Mouse (Mus musculus) liver, adult 2 months (tissue): ENCODE measurements around the gene Olfr49. TPM values are rescaled to one million over a fixed set of nuclear protein-coding genes. Genes with fewer than 3 reads are reported as not detected.

Source experiments
- DNase-seq: peaks from one replicate; pipeline ENCODE4 v3.0.0-alpha.2; 2011; ENCODE audit warnings: low read depth, low spot score; ENCODE audit errors: extremely low read depth
- H3K27ac ChIP-seq: fragments of 200-500 bp; replicated peaks from 2 replicates; pipeline ENCODE4 v1.5.1; 2012; ENCODE audit warnings: low read depth, mild to moderate bottlenecking, control low read depth, inconsistent platforms, low read length; ENCODE audit not compliant: insufficient read depth
- H3K27me3 ChIP-seq: fragments of 200-500 bp; 2 replicates; pipeline ENCODE4 v1.6.1; 2012; ENCODE audit warnings: mild to moderate bottlenecking, moderate library complexity, low read length, inconsistent platforms; ENCODE audit not compliant: control insufficient read depth, insufficient read depth
- H3K36me3 ChIP-seq: fragments of 200-500 bp; 2 replicates; pipeline ENCODE4 v1.6.1; 2012; ENCODE audit warnings: low read length, inconsistent platforms; ENCODE audit not compliant: control insufficient read depth, insufficient read depth
- H3K4me1 ChIP-seq: fragments of 200-500 bp; 2 replicates; pipeline ENCODE4 v1.6.1; 2011; ENCODE audit warnings: low read length; ENCODE audit not compliant: control insufficient read depth, insufficient read depth
- H3K4me3 ChIP-seq: fragments of 200-500 bp; 2 replicates; pipeline ENCODE4 v1.5.1; 2011; ENCODE audit warnings: low read depth, mild to moderate bottlenecking, control low read depth, low read length, moderate library complexity; ENCODE audit not compliant: insufficient read depth
- H3K79me2 ChIP-seq: fragments of 200-500 bp; 2 replicates; pipeline ENCODE4 v1.6.1; 2012; ENCODE audit warnings: inconsistent platforms, mild to moderate bottlenecking, low read length, moderate library complexity; ENCODE audit not compliant: control insufficient read depth, insufficient read depth
- H3K9ac ChIP-seq: fragments of 200-500 bp; 2 replicates; pipeline ENCODE4 v1.6.1; 2012; ENCODE audit warnings: low read depth, mild to moderate bottlenecking, control low read depth, inconsistent platforms, low read length
- CTCF ChIP-seq: fragments of 200-500 bp; IDR thresholded peaks from 2 replicates; pipeline ENCODE4 v1.5.1; 2011; ENCODE audit warnings: low read depth, low read length, control low read depth
- POLR2A ChIP-seq: fragments of 200-500 bp; IDR thresholded peaks from 2 replicates; pipeline ENCODE4 v1.6.1; 2011; ENCODE audit warnings: low read length, control low read depth; ENCODE audit not compliant: insufficient read depth; ENCODE audit errors: extremely low read depth
- WGBS: fragments of 180-500 bp; shearing (Covaris S2); methylation state at CpG from one replicate; pipeline ENCODE4 v1.1.7; 2018; 5-methylcytosine and 5-hydroxymethylcytosine counted together
- polyA plus RNA-seq: library from polyadenylated mRNA; depleted of rRNA; stranded (reverse); fragments of >200 nt; gene quantifications from 2 replicates; pipeline ENCODE4 v1.2.3, GENCODE M21; 2012
- total RNA-seq: library from RNA; depleted of rRNA; stranded (reverse); fragments of >200 nt; gene quantifications from 2 replicates; pipeline ENCODE4 v1.2.3, GENCODE M21; 2014

Olfr49 gene
- total and polyA plus RNA-seq, 2 experiments: not detected

DNA sequence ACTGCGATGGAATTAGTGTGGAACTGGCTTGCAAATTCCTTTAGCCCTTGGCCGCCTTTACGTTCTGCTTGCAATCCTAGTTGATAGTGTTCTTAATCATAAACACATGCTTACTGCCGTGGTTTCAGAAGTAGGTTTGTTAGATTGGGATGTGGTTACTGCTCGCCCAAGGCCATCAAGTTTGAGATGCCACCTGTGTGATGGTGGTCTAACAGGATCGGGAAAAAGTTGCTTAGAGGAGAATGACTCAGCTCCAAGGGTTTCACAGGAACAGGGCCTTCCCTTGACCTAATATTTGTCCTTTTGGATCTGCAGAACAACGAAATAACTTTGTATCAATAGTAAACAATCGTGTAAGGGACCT lies 25.0 kb downstream of the Olfr49 start:
- Histone ChIP-seq H3K27ac (peak overlapping the region; percentile 69), H3K4me1 (peaks cover 11% of the 10 kb centered on the region), H3K36me3 (peaks cover 14% of the 10 kb centered on the region), H3K9ac (peak overlapping the region; percentile 79), H3K4me3 (peak overlapping the region; percentile 80), H3K27me3 (no peaks in the 10 kb centered on the region), H3K79me2 (no peaks in the 10 kb centered on the region)
- 7% methylated on average over 8 of the region's 8 CpGs for WGBS
- peak; percentile 36 for DNase-seq
- TF ChIP-seq CTCF (no peak), POLR2A (no peak)

DNA sequence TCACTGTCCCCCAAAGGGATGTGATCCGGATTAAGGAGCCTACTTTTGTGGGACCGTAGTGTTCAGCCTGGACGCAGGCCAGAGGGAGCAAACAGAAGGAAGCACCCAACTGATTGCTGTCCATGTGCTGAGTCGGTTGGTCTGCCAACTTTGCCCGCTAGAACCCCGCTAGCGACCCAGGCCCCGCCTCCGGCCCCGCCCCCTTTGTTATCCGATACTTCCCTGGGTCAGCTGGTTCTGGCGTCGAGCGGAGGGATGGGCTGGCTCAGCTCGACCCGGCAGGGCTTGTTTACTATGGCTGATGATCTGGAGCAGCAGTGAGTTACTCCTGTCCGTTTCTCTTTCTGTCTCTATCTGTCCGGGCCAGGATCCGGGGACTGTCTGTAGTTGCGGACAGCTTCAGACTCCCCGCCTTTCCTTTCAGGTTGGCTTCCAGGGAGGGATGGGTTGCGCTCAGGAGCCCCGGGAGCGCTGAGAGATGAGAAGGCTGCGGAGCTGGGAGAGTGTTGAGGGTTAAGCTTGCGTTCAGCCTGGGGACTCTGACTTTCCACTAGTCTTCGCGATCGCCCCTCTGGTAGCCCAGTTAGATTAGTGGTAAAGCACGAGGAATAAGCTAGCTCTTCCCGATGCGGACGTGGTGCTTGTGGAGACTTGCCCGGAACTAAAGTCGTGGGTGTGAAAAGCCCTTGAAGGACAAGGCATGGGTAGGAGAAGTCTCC lies 25.6 kb downstream of the Olfr49 start:
- Histone ChIP-seq H3K27ac (peak overlapping the region; percentile 69), H3K4me1 (peaks cover 14% of the 10 kb centered on the region), H3K27me3 (no peaks in the 10 kb centered on the region), H3K79me2 (no peaks in the 10 kb centered on the region), H3K36me3 (peaks cover 10% of the 10 kb centered on the region; the same call in 1 of the 2 replicates), H3K9ac (peak overlapping the region; percentile 79), H3K4me3 (peak overlapping the region; percentile 80)
- DNase-seq: peak; percentile 84
- TF ChIP-seq POLR2A (peak; percentile 56; the same call in 1 of the 2 replicates), CTCF (no peak)
- under 1% methylated on average over 35 of the region's 35 CpGs for WGBS

DNA sequence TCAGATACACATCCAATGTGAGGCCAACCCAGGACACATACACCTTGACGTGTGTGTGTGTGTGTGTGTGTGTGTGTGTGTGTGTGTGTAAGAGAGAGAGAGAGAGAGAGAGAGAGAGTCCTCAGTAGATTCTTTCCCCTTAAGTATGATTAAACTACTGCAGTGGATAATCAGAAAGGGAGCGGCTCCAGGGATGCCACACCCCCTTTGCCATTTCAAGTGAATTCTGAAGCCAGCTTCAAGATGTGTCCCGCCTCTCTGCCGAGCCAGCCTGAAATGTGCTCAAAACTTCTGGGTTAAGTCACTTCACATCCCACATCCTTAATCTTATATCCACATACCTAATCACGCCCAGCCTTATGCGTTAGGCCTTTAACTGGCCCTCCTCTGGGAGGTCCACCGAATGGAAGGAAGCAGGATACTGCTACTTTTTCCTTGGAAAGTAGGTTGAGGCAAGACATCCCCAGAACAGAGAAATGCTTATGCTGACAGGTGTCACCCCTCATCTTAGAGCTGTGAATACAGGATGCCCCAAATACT lies 26.5 kb downstream of the Olfr49 start:
- Histone ChIP-seq H3K27me3 (no peaks in the 10 kb centered on the region), H3K9ac (no peak overlapping the region), H3K36me3 (peaks cover 4% of the 10 kb centered on the region; the same call in 1 of the 2 replicates), H3K79me2 (peaks cover 3% of the 10 kb centered on the region; the same call in 1 of the 2 replicates), H3K27ac (no peak overlapping the region), H3K4me1 (peaks cover 14% of the 10 kb centered on the region), H3K4me3 (no peak overlapping the region)
- DNase-seq: no peak
- TF ChIP-seq CTCF: no peak
- WGBS: 78% methylated on average over 7 of the region's 7 CpGs

DNA sequence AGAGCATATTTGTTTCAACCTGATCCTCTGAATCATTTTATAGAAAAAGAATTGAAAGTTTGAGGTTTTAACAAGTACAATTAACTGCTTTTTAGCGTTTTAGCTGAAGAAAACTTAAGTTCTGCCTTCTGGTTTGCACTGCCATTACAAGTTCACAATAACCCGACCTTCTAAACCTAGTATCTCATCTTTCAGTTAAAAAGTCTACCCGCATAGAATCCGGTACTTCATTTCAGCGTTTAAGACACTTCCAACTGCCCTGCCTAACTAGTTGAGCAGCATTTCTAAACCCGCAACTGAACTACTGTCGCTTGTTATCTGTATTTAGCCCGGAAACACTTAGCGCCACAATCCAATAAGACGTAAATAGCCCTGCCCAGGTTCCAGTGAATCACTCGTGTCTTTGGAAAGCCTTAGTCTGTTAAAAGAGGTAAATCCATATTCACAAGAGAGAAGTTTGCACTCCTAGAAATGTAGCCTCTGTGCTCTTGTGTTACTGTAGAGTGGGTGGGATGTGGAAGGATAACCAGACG lies 30.0 kb downstream of the Olfr49 start:
- no peak overlapping the region for H3K4me3 ChIP-seq
- peaks cover 11% of the 10 kb centered on the region for H3K4me1 ChIP-seq
- no peaks in the 10 kb centered on the region for H3K36me3 ChIP-seq
- DNase-seq: no peak
- peaks cover 17% of the 10 kb centered on the region; the same call in 1 of the 2 replicates for H3K79me2 ChIP-seq
- H3K27me3 ChIP-seq: no peaks in the 10 kb centered on the region
- no peak overlapping the region for H3K9ac ChIP-seq
- WGBS: 60% methylated on average over 12 of the region's 12 CpGs
- H3K27ac ChIP-seq: no peak overlapping the region
- TF ChIP-seq POLR2A: no peak
- no peak for TF ChIP-seq CTCF

DNA sequence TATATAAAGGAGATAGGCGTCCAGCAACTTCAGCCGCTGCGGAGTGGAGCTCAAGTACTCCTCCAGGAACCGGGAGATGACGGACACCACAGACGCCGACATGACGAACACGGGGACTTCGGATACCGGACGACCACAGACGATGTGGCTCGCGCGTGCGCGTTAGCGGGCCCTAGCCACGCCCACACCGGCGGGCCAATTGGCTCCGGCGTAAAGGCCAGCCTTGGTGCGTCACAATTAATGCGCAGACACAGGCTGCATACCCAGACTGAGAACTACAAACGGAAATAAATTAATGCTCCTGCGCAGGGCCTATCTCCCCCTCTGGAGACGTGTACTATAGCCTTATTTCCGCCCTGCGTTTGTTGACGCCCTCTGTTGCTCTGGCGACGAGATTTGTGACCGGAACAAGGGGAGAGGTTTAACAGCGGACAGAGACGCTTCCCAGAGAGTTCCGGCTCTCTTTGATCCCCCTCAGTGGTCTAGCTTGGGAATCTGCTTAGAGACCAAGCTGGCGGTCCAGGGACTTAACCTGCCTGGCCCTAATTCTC lies 30.9 kb downstream of the Olfr49 start, which contains the start of the genes Dad1 and Abhd4:
Dad1 (minus strand) TSS at position 364 of the 551 bp plus-strand sequence.
Abhd4 (plus strand) TSS at position 448 of the 551 bp plus-strand sequence.
- H3K79me2 ChIP-seq: peaks cover 23% of the 10 kb centered on the region; the same call in 1 of the 2 replicates
- WGBS: under 1% methylated on average over 39 of the region's 39 CpGs

More for the DNA sequence above, 30.9 kb downstream of the Olfr49 start, which contains the start of the genes Dad1 and Abhd4:
- H3K27ac ChIP-seq: peak within 1 kb of the TSS; percentile 78
- no peaks in the 10 kb centered on the region for H3K36me3 ChIP-seq
- H3K9ac ChIP-seq: peak within 1 kb of the TSS; percentile 79
- peaks cover 14% of the 10 kb centered on the region for H3K4me1 ChIP-seq
- H3K27me3 ChIP-seq: no peaks in the 10 kb centered on the region
- peak within 1 kb of the TSS; percentile 81 for H3K4me3 ChIP-seq
- peak; percentile 98 for DNase-seq
- TF ChIP-seq CTCF (no peak), POLR2A (peak; percentile 87)
